Mouse (Mus musculus): ENCODE measurements around the gene 2410131K14Rik. TPM values are rescaled to one million over a fixed set of nuclear protein-coding genes. Genes with fewer than 3 reads are reported as not detected.
A peak's percentile ranks its signal among the peaks of the same experiment; 100 is the strongest.

Gene 2410131K14Rik
- polyA plus RNA-seq, 1 experiment = 7.4 TPM

DNA sequence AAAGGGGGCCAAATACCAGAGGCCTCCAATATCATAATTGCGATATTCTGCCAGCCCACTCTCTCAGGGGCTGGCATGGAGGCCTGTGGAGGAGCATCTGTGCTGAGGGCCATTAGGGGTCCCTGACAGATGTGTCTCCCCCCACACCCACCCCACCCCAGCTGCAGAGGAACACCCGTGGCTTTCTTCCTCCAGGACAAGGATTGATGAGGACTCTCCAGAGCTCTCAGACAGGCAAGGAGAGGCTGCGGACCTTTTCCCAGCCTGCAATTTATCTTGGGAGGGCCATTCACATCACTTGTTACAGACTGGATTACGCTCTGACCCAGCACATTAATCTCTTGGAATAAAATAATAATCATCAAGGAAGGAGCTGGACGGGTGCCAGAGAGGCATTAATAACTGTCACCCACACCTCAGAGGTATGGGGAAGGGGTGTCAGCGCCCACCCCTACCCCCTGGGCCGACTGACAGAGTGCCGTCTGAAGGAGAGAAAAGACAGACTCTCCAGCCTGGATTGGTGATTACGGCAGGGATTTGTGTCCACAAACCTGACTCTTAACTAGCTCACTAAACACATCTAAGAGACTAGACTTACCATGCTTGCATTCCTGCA lies 21.8 kb upstream of the 2410131K14Rik start:
- TF ChIP-seq POLR2A (IDR thresholded peaks at IDR 0.05; ENCODE audit: borderline replicate concordance, extremely low read depth, low read depth, low read length) (no peak), CTCF (IDR thresholded peaks at IDR 0.05; ENCODE audit: insufficient read depth, low read length) (no peak)
- Histone ChIP-seq H3K4me1 (ENCODE audit: control insufficient read depth, insufficient read depth, low read length) (no peaks in the 10 kb centered on the region), H3K4me3 (replicated peaks; ENCODE audit: extremely low read depth, low read depth, low read length) (no peak overlapping the region)
- 47% methylated on average over 9 of the region's 9 CpGs for WGBS
- no peak for DNase-seq

DNA sequence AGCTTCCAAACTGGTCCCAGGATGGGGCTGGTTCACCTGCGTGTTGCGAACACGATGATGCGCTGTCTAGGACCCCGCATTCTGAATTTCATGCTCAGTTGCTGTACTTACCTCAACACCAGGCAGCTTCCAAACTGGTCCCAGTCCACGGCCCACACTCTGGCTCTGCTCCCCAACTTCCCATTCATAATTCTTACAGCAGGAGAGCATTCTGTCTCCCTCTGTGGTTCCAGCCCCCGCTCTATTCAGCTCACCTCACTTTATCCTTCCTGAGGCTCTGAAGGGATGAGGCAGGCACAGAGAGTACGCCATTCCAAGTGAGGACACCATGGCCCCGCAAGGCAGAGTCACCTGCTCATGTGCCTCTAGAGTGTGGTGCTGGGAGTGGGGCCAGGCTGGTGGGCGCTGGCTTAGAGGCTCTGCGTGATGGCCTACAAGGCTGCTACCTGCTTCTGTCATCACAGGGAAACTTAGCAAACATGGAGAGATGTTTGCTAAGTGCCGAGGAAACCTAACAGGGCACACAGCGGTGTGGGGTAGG lies 14.9 kb upstream of the 2410131K14Rik start:
- Histone ChIP-seq H3K4me3 (replicated peaks; ENCODE audit: extremely low read depth, low read depth, low read length) (no peak overlapping the region), H3K4me1 (ENCODE audit: control insufficient read depth, insufficient read depth, low read length) (no peaks in the 10 kb centered on the region)
- no peak for TF ChIP-seq POLR2A (IDR thresholded peaks at IDR 0.05; ENCODE audit: borderline replicate concordance, extremely low read depth, low read depth, low read length)
- TF ChIP-seq CTCF (IDR thresholded peaks at IDR 0.05; ENCODE audit: insufficient read depth, low read length) = no peak
- WGBS = 91% methylated on average over 13 of the region's 13 CpGs
- no peak for DNase-seq

DNA sequence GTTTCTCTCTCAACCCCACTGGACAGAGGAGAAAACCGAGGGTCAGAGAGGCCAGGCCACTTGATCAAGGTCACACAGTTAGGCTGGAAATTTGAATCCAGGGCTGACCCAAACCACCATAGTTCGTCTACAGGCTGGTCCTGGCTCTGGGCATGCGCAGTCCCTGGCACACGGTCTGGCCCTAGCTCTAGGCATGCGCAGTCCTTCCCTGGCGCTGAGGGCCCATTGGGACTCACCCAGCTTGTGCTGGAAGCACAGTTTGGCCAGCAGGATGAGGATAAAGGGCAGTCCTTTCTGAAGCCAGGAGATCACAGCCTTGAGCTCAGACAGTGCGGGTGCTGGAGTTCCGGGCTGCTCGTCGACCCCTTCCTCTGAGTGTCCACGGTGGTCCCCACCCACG lies 8.1 kb upstream of the 2410131K14Rik start:
- H3K4me1 ChIP-seq (ENCODE audit: control insufficient read depth, insufficient read depth, low read length) = no peaks in the 10 kb centered on the region
- 83% methylated on average over 12 of the region's 12 CpGs for WGBS

DNA sequence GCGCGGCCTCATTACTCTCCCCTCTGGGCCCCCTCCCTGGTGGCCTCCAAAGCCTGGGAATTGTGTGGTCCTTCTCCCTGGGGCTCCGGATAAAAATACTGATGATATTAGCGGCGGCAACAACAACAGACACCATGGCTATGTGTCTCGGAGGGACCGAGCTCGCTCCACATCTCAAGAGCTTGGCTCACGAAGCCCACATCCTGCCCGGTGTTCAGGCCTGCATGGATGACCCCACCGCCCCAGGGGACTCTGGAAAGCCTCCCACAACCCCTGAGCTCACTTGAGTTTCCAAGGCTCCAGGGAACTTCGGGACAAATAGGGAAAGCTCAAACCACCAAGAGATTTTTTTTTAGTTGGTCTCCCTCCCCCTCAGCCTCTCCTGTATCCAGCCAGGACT lies 5.4 kb upstream of the 2410131K14Rik start:
- no peak for DNase-seq
- no peak overlapping the region for H3K4me3 ChIP-seq (replicated peaks; ENCODE audit: extremely low read depth, low read depth, low read length)
- TF ChIP-seq CTCF (IDR thresholded peaks at IDR 0.05; ENCODE audit: insufficient read depth, low read length) = no peak
- TF ChIP-seq POLR2A (IDR thresholded peaks at IDR 0.05; ENCODE audit: borderline replicate concordance, extremely low read depth, low read depth, low read length) = no peak
- 81% methylated on average over 12 of the region's 12 CpGs for WGBS
- H3K4me1 ChIP-seq (ENCODE audit: control insufficient read depth, insufficient read depth, low read length) = no peaks in the 10 kb centered on the region

More for the DNA sequence above, 8.1 kb upstream of the 2410131K14Rik start:
- DNase-seq = no peak
- TF ChIP-seq POLR2A (IDR thresholded peaks at IDR 0.05; ENCODE audit: borderline replicate concordance, extremely low read depth, low read depth, low read length) = no peak
- no peak for TF ChIP-seq CTCF (IDR thresholded peaks at IDR 0.05; ENCODE audit: insufficient read depth, low read length)
- no peak overlapping the region for H3K4me3 ChIP-seq (replicated peaks; ENCODE audit: extremely low read depth, low read depth, low read length)

DNA sequence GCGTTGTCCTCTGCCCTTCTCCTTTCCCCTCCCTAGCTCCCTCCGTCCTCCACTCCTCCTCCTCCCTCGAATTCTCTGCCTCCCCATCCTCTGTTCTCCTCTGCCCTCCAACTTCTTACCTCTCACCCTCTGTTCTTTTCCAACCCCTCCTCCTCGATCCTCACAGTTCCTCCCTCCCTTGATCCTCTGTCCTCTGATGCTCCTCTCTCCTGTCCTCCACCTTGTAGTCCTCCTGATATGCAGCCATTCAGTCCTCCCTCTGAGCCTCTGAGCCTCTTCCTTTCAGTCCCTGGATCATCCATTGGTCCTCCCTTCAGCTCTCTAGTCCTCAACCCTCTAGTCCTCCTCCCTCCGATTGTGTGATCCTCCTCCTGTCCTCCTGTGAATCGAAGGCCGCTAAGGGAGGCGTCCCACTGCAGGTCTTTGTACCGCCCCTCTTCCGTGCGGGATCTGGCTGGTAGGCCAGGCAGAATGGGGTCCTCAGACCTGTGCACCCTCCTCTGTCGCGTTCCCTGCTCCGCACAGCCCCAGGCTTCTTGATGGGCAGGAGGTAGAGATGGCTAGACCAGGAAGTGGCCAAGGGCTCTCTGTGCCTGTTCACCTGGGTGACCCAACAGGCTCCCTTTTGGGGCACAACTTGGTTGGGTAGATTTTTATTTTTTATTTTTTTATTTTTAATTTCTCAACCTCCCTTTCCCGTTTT lies 730 bp downstream of the 2410131K14Rik start:
- no peak for TF ChIP-seq POLR2A (IDR thresholded peaks at IDR 0.05; ENCODE audit: borderline replicate concordance, extremely low read depth, low read depth, low read length)
- no peak for TF ChIP-seq CTCF (IDR thresholded peaks at IDR 0.05; ENCODE audit: insufficient read depth, low read length)
- Histone ChIP-seq H3K4me3 (replicated peaks; ENCODE audit: extremely low read depth, low read depth, low read length) (peak overlapping the region; percentile 53), H3K4me1 (ENCODE audit: control insufficient read depth, insufficient read depth, low read length) (peaks cover 2% of the 10 kb centered on the region; the same call in 1 of the 2 replicates)
- no peak for DNase-seq
- WGBS = 6% methylated on average over 15 of the region's 15 CpGs

DNA sequence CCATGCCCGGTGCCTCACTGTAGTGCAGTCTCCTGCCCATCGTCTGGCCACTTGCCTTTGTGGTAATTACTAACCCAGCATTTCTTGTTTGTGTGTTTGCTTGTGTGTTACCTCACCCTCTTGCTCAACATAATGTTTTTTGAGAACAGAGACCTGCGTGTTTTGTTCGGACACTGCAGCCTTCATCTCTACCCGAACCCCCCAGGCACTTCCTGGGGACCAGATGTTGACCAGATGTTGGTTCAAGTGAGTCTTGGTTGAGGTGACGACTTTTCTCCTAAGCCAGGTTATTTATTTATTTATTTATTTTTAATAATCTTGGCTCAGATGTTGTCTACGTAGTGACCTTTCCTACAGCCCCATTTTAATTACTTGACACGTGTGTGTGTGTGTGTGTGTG lies 2.4 kb downstream of the 2410131K14Rik start:
- no peak overlapping the region for H3K4me3 ChIP-seq (replicated peaks; ENCODE audit: extremely low read depth, low read depth, low read length)
- WGBS = 88% methylated on average over 8 of the region's 8 CpGs
- DNase-seq = no peak
- TF ChIP-seq POLR2A (IDR thresholded peaks at IDR 0.05; ENCODE audit: borderline replicate concordance, extremely low read depth, low read depth, low read length) (no peak), CTCF (IDR thresholded peaks at IDR 0.05; ENCODE audit: insufficient read depth, low read length) (no peak)
- H3K4me1 ChIP-seq (ENCODE audit: control insufficient read depth, insufficient read depth, low read length) = peaks cover 2% of the 10 kb centered on the region; the same call in 1 of the 2 replicates

DNA sequence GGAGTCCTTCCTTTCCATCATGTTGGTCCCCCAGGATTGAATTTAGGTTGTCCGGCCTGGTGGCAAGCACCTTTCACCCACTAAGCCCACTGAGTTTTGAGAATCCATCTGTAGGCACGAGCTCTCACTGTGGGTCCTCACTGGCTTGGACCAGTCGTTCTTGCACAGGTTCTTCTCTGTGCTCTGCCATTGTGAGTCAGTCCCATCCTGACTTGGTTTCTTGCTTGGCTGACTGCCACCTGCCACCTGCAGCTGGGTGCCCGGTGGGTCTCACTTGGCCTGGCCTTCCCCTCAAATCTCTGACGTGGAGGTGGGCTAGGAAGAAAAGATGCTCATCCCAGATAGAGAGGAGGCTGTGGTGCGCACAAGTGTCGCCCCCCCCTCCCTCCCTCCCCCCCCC lies 6.0 kb downstream of the 2410131K14Rik start:
- no peak for DNase-seq
- no peak overlapping the region for H3K4me3 ChIP-seq (replicated peaks; ENCODE audit: extremely low read depth, low read depth, low read length)
- WGBS = 79% methylated on average over 7 of the region's 7 CpGs
- TF ChIP-seq CTCF (IDR thresholded peaks at IDR 0.05; ENCODE audit: insufficient read depth, low read length) (no peak), POLR2A (IDR thresholded peaks at IDR 0.05; ENCODE audit: borderline replicate concordance, extremely low read depth, low read depth, low read length) (no peak)
- peaks cover under 1% of the 10 kb centered on the region; the same call in 1 of the 2 replicates for H3K4me1 ChIP-seq (ENCODE audit: control insufficient read depth, insufficient read depth, low read length)

DNA sequence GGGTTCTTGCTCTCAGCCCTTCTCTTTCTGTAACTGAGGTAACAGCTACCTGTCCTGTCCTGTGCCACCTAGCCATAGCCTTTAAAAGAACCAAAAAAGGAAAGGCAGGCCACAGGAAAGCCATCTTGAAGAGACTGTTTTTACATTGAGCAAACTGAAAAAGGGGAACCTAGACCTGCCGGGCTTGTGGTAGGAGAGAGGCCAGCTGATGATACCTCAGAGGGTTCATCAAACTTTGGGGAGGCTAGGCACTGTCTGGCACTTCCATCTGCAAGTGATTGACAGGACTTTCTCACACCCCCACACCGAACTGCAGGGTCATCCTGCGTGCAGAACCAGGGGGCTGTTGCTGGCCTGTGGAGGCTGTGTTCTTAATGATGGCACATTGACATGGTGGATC lies 8.5 kb downstream of the 2410131K14Rik start:
- 80% methylated on average over 3 of the region's 3 CpGs for WGBS
- no peak for DNase-seq
- H3K4me1 ChIP-seq (ENCODE audit: control insufficient read depth, insufficient read depth, low read length) = no peaks in the 10 kb centered on the region
- no peak overlapping the region for H3K4me3 ChIP-seq (replicated peaks; ENCODE audit: extremely low read depth, low read depth, low read length)
- TF ChIP-seq CTCF (IDR thresholded peaks at IDR 0.05; ENCODE audit: insufficient read depth, low read length) = no peak
- TF ChIP-seq POLR2A (IDR thresholded peaks at IDR 0.05; ENCODE audit: borderline replicate concordance, extremely low read depth, low read depth, low read length) = no peak

DNA sequence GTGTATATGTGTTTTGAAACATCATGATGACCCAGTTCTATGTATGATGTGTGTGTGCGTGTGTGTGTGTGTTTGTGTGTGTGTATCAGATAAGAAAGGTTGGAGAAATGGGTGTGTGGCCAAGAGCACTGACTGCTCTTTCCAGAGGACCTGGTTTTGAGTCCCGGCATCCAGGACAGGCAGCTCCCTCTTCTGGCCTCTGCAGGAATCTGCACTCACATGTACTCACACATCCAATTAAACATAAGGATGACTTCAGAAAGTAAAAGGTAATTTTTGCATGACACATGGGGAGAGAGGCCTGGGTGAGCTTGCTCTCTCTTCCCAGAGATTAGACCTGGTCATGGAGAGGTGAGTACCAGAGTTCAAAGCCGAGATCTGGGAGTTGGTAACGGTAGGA lies 12.0 kb downstream of the 2410131K14Rik start:
- no peak for DNase-seq
- WGBS = 96% methylated on average over 4 of the region's 4 CpGs
- Histone ChIP-seq H3K4me1 (ENCODE audit: control insufficient read depth, insufficient read depth, low read length) (peaks cover 10% of the 10 kb centered on the region), H3K4me3 (replicated peaks; ENCODE audit: extremely low read depth, low read depth, low read length) (no peak overlapping the region)
- TF ChIP-seq CTCF (IDR thresholded peaks at IDR 0.05; ENCODE audit: insufficient read depth, low read length) (0 out of 2 replicates have a peak, but pooled peaks have one; percentile 6), POLR2A (IDR thresholded peaks at IDR 0.05; ENCODE audit: borderline replicate concordance, extremely low read depth, low read depth, low read length) (no peak)

Data from lung, adult 2 months (tissue).